Mouse (Mus musculus): ENCODE results near the gene Galnt4.

Galnt4 gene

GRCm38 (mm10) chr10:99107964-99108363 is at the start of gene Galnt4:
TSS of gene Galnt4 (plus strand) at chr10:99108159.
- DNase-seq (ENCODE audit: low read depth in 2 of 2, low spot score in 2 of 2) = peak; percentile 76 to 83

GRCm38 (mm10) chr10:99060588-99060987 is 47.4 kb upstream of the Galnt4 start:
- no peak for DNase-seq (ENCODE audit: low read depth in 2 of 2, low spot score in 2 of 2)

GRCm38 (mm10) chr10:99061418-99061817 is 46.5 kb upstream of the Galnt4 start:
- DNase-seq (ENCODE audit: low read depth in 2 of 2, low spot score in 2 of 2) = no peak

- DNase-seq (ENCODE audit: low read depth in 2 of 2, low spot score in 2 of 2) = no peak
Measured at GRCm38 (mm10) chr10:99062546-99062945, 45.4 kb upstream of the Galnt4 start.

GRCm38 (mm10) chr10:99076113-99076895 is 31.7 kb upstream of the Galnt4 start:
- DNase-seq (ENCODE audit: low read depth in 2 of 2, low spot score in 2 of 2) = no peak

- DNase-seq (ENCODE audit: low read depth in 2 of 2, low spot score in 2 of 2) = no peak
Measured at GRCm38 (mm10) chr10:99078621-99079020, 29.3 kb upstream of the Galnt4 start.

GRCm38 (mm10) chr10:99081569-99081990 is 26.4 kb upstream of the Galnt4 start:
- no peak for DNase-seq (ENCODE audit: low read depth in 2 of 2, low spot score in 2 of 2)

GRCm38 (mm10) chr10:99083431-99084003 is 24.4 kb upstream of the Galnt4 start:
- no peak for DNase-seq (ENCODE audit: low read depth in 2 of 2, low spot score in 2 of 2)

- peak; percentile 65 to 69 for DNase-seq (ENCODE audit: low read depth in 2 of 2, low spot score in 2 of 2)
Measured at GRCm38 (mm10) chr10:99084397-99085239, 23.3 kb upstream of the Galnt4 start.

GRCm38 (mm10) chr10:99085240-99085587 is 22.7 kb upstream of the Galnt4 start:
- no peak for DNase-seq (ENCODE audit: low read depth in 2 of 2, low spot score in 2 of 2)

- no peak for DNase-seq (ENCODE audit: low read depth in 2 of 2, low spot score in 2 of 2)
Measured at GRCm38 (mm10) chr10:99086029-99086428, 21.9 kb upstream of the Galnt4 start.

GRCm38 (mm10) chr10:99089906-99090305 is 18.1 kb upstream of the Galnt4 start:
- DNase-seq (ENCODE audit: low read depth in 2 of 2, low spot score in 2 of 2) = no peak

GRCm38 (mm10) chr10:99093364-99093763 is 14.6 kb upstream of the Galnt4 start:
- DNase-seq (ENCODE audit: low read depth in 2 of 2, low spot score in 2 of 2) = no peak

GRCm38 (mm10) chr10:99095114-99095513 is 12.8 kb upstream of the Galnt4 start:
- DNase-seq (ENCODE audit: low read depth in 2 of 2, low spot score in 2 of 2) = no peak

- peak; percentile 56 to 69 for DNase-seq (ENCODE audit: low read depth in 2 of 2, low spot score in 2 of 2)
Measured at GRCm38 (mm10) chr10:99097374-99097773, 10.6 kb upstream of the Galnt4 start.

GRCm38 (mm10) chr10:99105522-99105921 is 2.4 kb upstream of the Galnt4 start:
- DNase-seq (ENCODE audit: low read depth in 2 of 2, low spot score in 2 of 2) = no peak

- no peak for DNase-seq (ENCODE audit: low read depth in 2 of 2, low spot score in 2 of 2)
Measured at GRCm38 (mm10) chr10:99106311-99106702, 1.7 kb upstream of the Galnt4 start.

GRCm38 (mm10) chr10:99106703-99107631 is 992 bp upstream of the Galnt4 start, which contains the start of gene Poc1b:
TSS of gene Poc1b (plus strand) at chr10:99107036.
- peak; percentile 56 to 65 for DNase-seq (ENCODE audit: low read depth in 2 of 2, low spot score in 2 of 2)

GRCm38 (mm10) chr10:99108431-99108982 is 548 bp downstream of the Galnt4 start:
- DNase-seq (ENCODE audit: low read depth in 2 of 2, low spot score in 2 of 2) = no peak

GRCm38 (mm10) chr10:99113533-99113932 is 5.6 kb downstream of the Galnt4 start:
- DNase-seq (ENCODE audit: low read depth in 2 of 2, low spot score in 2 of 2) = no peak

Measured in CD8-positive naive resting alpha-beta T cell, adult 2 months (primary cell).